Mouse (Mus musculus): ENCODE data around the gene Ptp4a2.
"Not testable (repeated sequence)": the region's sequence is repeated elsewhere in the genome, so short reads cannot be mapped to it uniquely, and the experiment has no call there.

- not testable (repeated sequence) for TF ChIP-seq POLR2A, EP300 (IDR thresholded peaks at IDR 0.05; ENCODE audit: insufficient read depth, low read depth, low read length)
- peak; percentile 21 for TF ChIP-seq CTCF (IDR thresholded peaks at IDR 0.05)
Measured at GRCm38 (mm10) chr4:129866171-129866570, 55.2 kb downstream of the Ptp4a2 start.

Data from heart, adult 2 months (tissue).